Mouse (Mus musculus): ENCODE data around the gene Mme.

- TF ChIP-seq CTCF (IDR thresholded peaks at IDR 0.05; ENCODE audit: low read depth) (no peak), EP300 (IDR thresholded peaks at IDR 0.05; ENCODE audit: low read depth) (no peak)
Observed at GRCm38 (mm10) chr3:63295657-63296231, 54.4 kb downstream of the Mme start.

All from liver, embryonic 14.5 days (tissue).